Mouse (Mus musculus): Measurements from ENCODE around the gene Pacsin3. TPM values are rescaled to one million over a fixed set of nuclear protein-coding genes. Genes with fewer than 3 reads are reported as not detected.

Pacsin3 gene
- total RNA-seq, 2 experiments from 2014 or later = 106 to 109 TPM

DNA sequence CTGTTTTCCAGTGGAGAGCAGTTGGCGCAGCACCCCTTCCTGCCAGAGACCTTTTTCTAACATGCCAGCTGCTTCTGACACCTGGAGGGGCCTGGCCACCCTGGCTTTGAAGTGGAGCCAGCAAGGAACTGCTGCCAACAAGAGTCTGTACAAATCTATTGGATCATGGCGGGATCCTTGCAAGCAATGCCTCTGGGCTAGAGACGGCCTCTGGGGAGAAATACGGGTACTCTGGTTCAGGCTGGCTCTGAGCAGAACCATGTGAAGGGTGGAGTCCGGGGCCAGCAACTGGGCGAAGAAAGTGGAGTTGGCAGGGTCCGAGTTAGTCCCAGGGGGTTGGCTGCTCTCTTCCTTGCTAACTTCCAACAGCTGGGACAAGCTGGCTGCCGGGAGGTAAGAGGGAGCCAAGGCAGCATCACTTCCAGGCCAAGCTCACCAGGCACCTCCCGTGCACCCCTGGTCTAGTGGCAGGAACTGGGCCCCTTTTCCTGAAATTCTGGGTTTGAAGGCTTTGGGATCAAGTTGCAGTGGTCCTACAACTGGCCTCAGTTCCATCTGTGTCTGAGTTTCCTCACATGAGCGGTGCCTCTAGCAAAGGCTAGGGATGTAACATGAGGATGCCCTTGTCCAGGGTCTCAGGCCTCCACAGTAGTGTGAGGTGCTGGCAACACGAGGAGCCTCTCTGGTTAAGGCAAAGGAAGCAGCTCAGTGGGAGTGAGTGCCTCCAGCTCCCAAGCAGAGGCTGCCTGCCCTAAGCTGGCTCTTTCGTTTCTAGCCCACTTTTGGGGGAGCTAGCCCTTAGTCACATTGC, 35.6 kb downstream of the Pacsin3 start:
- intact Hi-C loops (cut with DNase I) = no loop called here
- DNase-seq = peak; percentile 52 to 61

DNA sequence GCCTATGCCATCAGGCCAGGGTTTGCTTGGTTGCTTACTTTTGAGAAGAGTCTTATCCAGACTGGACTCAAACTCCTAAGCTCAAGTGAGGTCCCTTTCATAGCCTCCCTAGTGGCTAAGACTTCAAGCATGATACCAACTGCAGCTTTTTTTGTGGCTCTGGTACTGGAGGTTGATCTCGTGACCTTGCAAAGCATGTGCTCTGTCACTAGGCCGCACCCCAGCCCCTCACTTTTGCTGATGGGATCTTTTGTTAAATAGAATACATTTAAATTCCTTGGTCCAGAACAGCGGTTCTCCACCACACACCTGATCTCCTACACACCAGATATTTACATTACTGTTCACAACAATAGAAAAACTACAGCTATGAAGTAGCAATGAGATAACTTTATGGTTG, 38.5 kb downstream of the Pacsin3 start:
- intact Hi-C loops (cut with DNase I) = no loop called here
- no peak for DNase-seq

DNA sequence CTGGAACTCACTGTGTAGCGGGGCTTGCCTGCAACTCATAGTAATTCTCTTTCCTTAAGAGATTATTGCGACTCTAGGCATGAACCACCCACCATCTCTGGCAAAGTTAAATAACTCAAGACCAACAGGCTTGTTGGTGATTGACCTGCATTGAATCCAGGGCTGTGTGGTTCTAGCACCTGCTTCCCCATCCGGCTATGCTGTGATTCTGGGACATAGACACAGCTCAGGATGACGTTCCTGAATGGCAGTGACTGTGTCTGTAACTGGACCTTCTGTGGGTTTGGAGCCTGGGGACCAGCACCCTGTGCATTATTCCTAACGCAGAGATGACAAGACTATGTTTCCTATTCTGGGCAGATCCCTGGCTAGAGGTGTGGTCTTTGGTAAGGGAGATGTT, 40.1 kb downstream of the Pacsin3 start:
- intact Hi-C loops (cut with DNase I) = no loop called here
- no peak for DNase-seq

DNA sequence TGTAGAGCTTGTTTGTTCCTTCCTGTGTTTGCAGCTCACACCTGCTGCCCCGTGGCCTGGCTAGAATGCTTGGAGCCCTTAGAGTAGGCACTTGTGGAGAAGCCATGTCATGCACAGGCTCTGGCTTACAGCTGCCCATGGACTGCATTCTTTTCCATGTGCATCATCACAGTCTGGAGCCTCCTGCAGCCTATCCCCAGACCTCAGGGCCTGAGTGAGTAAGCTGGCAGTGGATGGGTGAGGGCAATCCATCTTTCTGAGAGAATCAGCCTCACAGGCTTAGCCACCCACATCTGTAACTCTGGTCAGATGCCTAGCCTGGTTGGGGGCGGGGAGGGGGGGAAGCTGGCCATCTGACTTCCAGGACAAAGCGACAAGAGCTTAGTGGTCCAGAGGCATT, 43.4 kb downstream of the Pacsin3 start:
- no peak for DNase-seq
- intact Hi-C loops (cut with DNase I) = no loop called here

DNA sequence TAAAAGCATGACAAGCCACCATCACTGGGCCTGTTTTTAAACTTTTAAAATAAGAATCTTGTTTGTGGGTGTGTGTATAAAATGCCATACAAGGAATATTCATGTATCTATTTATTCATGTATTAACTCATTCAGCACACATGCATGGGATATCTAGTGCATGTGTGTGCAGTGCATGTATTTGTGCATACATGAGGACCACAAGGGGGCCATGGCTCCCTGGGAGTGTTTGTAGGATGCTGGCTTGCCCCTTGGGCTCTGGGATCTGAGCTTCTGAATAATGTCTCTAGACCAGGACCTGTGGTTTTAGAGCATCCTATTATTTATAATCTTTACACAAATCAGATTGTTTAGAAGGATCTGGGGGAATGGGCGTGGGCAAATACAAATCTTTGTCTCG, 45.0 kb downstream of the Pacsin3 start:
- intact Hi-C loops (cut with DNase I) = loop anchor here (5.0 kb wide), 1 partner anchor 142 kb away; the partner anchor contains the start of gene 1110051M20Rik
- no peak for DNase-seq

DNA sequence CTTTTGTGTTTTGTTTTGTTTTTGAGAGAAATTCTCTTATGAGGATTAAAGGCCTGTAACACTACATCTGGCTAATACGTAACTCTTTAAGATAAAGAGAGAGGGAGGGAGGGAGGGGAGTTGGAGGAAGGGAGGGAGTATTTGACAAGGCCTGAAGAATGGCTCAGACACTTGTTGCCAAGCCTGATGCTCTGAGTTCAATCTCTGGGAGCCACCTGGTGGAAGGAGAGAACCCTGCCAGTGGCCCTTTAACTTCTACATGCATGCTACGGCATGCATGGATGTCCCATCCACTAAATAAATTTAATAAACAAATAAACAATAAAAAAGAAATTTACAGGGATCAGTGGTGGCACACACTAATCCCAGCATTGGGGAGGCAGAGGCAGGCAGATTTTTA, 46.1 kb downstream of the Pacsin3 start:
- intact Hi-C loops (cut with DNase I) = loop anchor here (5.0 kb wide), 1 partner anchor 140 kb away; the partner anchor contains the start of gene 1110051M20Rik
- DNase-seq = no peak

DNA sequence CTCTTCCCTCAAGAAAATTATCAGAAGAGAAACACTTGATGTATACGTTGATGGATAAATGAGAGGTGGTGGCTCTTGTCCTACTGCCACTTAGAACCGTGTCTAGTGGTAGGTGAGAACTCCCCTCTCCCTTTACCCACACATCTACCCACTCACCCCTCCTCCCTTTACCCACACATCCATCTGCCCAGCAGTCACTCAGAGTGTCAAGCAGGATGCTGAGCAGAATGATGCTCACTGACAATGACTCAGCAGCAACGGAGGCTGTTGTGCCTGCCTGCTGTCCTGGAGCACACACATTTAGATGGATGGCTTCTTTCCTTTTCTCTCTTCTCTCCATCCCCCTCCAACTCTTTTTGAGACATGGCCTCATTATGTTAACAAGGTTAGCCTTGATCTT, 47.1 kb downstream of the Pacsin3 start:
- intact Hi-C loops (cut with DNase I) = loop anchor here (5.0 kb wide), 1 partner anchor 139 kb away; the partner anchor contains the start of gene 1110051M20Rik
- DNase-seq = no peak

DNA sequence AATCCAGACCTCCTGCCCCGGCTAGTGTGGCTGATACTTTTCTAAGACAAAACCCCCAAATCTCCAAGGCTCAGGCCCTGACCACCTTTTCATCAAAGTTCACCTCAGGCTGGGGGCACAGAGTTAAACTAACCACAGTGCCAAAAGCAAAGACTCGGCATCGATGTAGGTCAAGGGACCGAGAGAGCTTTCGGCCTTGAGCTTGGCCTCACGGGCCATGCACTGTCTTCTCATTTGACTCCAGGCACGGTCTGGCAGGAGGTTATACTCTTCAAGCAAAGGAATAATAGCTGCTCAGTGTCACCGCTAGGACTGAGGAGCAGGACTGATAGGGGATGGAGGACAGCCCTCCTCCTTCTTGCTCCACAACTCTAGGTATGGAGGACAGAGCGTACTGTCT, 50.2 kb downstream of the Pacsin3 start:
- intact Hi-C loops (cut with DNase I) = no loop called here
- no peak for DNase-seq

DNA sequence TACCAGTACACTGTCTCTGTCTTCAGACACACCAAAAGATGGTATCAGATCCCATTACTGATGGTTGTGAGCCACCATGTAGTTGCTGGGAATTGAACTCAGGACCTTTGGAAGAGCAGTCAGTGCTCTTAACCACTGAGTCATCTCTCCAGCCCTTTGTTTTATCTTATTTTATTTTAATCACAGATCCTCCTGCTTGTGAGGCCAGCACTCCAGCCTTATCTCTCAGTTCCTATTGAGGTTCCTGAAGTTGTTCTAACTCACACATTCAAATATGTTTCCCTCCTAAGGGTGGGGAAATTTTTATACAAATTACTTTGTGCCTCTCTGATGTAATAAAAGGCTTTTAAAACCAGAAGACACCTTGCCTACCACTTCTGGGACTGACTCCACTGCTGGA, 50.8 kb downstream of the Pacsin3 start:
- intact Hi-C loops (cut with DNase I) = no loop called here
- DNase-seq = no peak

DNA sequence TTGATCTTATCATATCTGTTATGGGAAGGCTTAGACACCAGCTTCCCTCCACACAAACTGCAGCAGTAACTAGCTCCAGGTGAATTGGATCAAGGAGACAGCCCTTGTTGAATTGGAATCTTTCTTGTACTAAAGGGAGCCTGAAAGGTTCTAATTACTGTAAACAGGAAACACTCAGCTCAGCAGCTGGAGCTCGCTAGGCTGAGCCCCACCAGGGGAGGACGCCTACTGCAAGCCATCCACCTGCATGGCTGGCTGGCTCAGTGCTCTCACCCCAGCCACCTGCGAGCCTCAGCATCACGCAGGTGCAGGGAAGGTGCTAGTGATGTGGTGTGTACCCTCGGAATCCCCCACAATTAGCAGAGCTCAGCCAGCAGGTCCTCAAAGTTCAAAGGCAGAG, 52.9 kb downstream of the Pacsin3 start:
- no peak for DNase-seq
- intact Hi-C loops (cut with DNase I) = no loop called here

DNA sequence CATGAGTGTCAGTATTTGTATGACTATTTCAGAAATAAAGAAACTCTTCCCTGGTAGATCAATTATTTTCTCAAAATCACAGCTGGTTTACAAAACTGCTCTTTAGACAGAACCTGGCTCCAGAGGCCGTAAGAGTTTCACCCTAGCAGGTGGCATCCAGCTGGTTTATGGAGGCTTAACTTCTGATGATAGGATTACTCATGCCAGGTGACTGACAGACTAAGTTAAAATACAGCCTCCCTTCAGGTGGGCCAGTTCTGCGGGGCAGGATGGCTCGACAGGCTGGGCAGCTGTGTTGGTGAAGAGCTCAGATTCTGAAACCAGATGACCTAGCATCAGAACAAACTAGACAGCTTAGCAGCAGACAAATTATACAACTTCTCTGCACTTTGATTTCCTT, 53.8 kb downstream of the Pacsin3 start:
- intact Hi-C loops (cut with DNase I) = no loop called here
- no peak for DNase-seq

DNA sequence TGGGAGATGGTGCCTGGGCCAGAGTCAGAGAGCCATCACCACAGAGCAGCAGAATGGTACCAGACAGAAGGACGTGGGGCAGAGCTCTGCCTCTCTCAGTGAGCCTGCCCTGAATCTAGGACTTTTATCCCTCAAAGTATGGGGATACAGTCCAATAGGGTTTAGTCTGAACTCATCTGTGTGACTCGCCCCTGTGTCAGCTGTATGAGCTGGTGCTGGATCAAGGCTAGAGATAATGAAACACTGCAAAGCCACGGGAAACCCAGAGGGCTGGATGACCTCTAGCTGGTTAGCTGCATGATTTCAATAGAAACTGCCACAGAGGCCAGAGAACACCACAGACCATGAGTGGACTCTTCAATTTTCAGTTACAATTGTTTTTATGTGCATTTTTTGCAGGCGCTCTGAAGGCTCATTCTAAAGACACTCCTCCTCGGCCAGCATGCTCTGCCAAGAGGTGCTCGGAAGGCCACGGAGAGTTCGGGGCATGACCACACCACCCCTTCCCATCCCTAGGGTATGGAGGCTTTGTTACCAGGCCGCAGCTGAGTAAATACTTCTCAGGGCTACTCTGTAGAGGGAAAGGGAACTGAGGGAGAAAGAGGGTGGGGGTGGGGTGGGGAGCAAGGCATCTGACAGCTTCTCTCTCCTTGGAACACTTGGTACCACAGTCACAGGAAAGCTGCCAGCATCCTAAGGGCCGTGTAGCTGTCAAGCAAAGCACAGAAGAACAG, 57.0 kb downstream of the Pacsin3 start:
- DNase-seq = peak in 1 of 2 experiments; percentile 16

DNA sequence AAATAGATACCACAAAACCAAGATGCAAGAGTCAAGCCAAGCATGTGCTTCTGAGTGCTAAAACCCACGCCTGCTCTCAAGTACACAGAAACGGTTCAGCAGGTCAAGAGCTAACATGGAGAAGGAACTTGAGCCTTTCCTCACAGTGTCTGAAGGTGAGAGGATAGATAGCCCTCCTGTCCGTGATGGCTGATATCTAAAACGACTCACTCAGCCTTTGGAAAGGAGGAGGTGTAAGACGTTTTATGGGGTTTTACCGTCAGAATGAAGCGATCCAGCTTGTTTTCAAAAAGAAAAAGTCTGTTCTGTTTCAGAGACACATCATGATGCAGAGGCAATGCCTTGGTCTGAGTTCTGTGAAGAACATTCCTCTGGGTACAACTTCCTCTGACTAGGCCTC, 58.4 kb downstream of the Pacsin3 start:
- intact Hi-C loops (cut with DNase I) = no loop called here
- no peak for DNase-seq

More for the DNA sequence above, 57.0 kb downstream of the Pacsin3 start:
- intact Hi-C loops (cut with DNase I) = no loop called here

Other genes starting within 250 kb of the Pacsin3 start
- 10 to 100 TPM; 11.6 to 12.4 TPM for gene Rapsn, start 220.3 kb upstream of the Pacsin3 start, total RNA-seq (2021)
- gene Psmc3, start 201.9 kb upstream of the Pacsin3 start, total RNA-seq (2021) = 100 to 1,000 TPM; 209 to 211 TPM
- gene Slc39a13, start 185.5 kb upstream of the Pacsin3 start, total RNA-seq (2021) = 10 to 100 TPM; 24.7 to 25.5 TPM
- 1 to 10 TPM; 4.1 TPM for gene Spi1, start 173.6 kb upstream of the Pacsin3 start, total RNA-seq (2021)
- 1,000 to 10,000 TPM; 1,701 to 1,920 TPM for gene Mybpc3, start 137.8 kb upstream of the Pacsin3 start, total RNA-seq (2021)
- gene Madd, start 72.1 kb upstream of the Pacsin3 start, total RNA-seq (2021) = 1 to 10 TPM; 6.6 to 7.7 TPM
- gene Nr1h3, start 53.1 kb upstream of the Pacsin3 start, total RNA-seq (2021) = 10 to 100 TPM in 1 of 2 experiments, 1 to 10 TPM in 1; 8.6 to 11.8 TPM
- gene Acp2, start 53.1 kb upstream of the Pacsin3 start, total RNA-seq (2021) = 10 to 100 TPM; 18.1 to 19.7 TPM
- 1 to 10 TPM; 4.6 to 6.3 TPM for gene Ddb2, start 19.0 kb upstream of the Pacsin3 start, total RNA-seq (2021)
- 10 to 100 TPM; 59.2 to 62.4 TPM for gene Arfgap2, start 9.0 kb downstream of the Pacsin3 start, total RNA-seq (2021)
- 10 to 100 TPM; 10.5 to 12.0 TPM for gene 1110051M20Rik, start 188.8 kb downstream of the Pacsin3 start, total RNA-seq (2021)
- gene Lrp4, start 201.6 kb downstream of the Pacsin3 start, total RNA-seq (2021) = 10 to 100 TPM; 11.1 to 13.3 TPM